Mouse (Mus musculus) spleen, adult 2 months (tissue): ENCODE results near the gene Tmem259. TPM values are rescaled to one million over a fixed set of nuclear protein-coding genes. Genes with fewer than 3 reads are reported as not detected.

ENCODE experiments used
- DNase-seq, 2 experiments: peaks; one replicate each; pipeline versions ENCODE4 v3.0.0 to v3.0.0-alpha.2; 2012 to 2021; ENCODE audit warnings: low spot score in 2 of 2, low read depth in 1 of 2
- H3K27ac ChIP-seq: fragments of 200-500 bp; 2 replicates; pipeline ENCODE4 v1.5.1; 2012; ENCODE audit warnings: low read length, inconsistent platforms; ENCODE audit not compliant: insufficient read depth
- H3K27me3 ChIP-seq: fragments of 200-500 bp; 2 replicates; pipeline ENCODE4 v1.6.1; 2012; ENCODE audit warnings: mild to moderate bottlenecking, moderate library complexity, low read length, inconsistent platforms; ENCODE audit not compliant: control insufficient read depth, insufficient read depth
- H3K36me3 ChIP-seq: fragments of 200-500 bp; 2 replicates; pipeline ENCODE4 v1.6.1; 2012; ENCODE audit warnings: mild to moderate bottlenecking, low read length, inconsistent platforms; ENCODE audit not compliant: control insufficient read depth, insufficient read depth
- H3K4me1 ChIP-seq: fragments of 200-500 bp; 2 replicates; pipeline ENCODE4 v1.6.1; 2011; ENCODE audit warnings: inconsistent platforms; ENCODE audit not compliant: control insufficient read depth, insufficient read depth, insufficient read length
- H3K4me3 ChIP-seq: fragments of 200-500 bp; 2 replicates; pipeline ENCODE4 v1.5.1; 2011; ENCODE audit warnings: mild to moderate bottlenecking, inconsistent platforms; ENCODE audit not compliant: insufficient read depth, insufficient read length; ENCODE audit errors: extremely low read depth
- CTCF ChIP-seq: fragments of 200-500 bp; IDR thresholded peaks from 2 replicates; pipeline ENCODE4 v1.5.1; 2011; ENCODE audit warnings: mild to moderate bottlenecking, inconsistent platforms; ENCODE audit not compliant: insufficient read depth, insufficient read length, insufficient replicate concordance; ENCODE audit errors: extremely low read depth
- POLR2A ChIP-seq: fragments of 200-500 bp; IDR thresholded peaks from 2 replicates; pipeline ENCODE4 v1.6.1; 2011; ENCODE audit warnings: low read depth, low read length, inconsistent platforms
- WGBS: fragments of 180-500 bp; shearing (Covaris S2); methylation state at CpG from one replicate; pipeline ENCODE4 v1.1.7; 2018; 5-methylcytosine and 5-hydroxymethylcytosine counted together
- polyA plus RNA-seq: library from polyadenylated mRNA; depleted of rRNA; stranded (reverse); fragments of >200 nt; gene quantifications from 2 replicates; pipeline ENCODE4 v1.2.3, GENCODE M21; 2012

Gene Tmem259
- polyA plus RNA-seq, 1 experiment = 266 TPM

DNA sequence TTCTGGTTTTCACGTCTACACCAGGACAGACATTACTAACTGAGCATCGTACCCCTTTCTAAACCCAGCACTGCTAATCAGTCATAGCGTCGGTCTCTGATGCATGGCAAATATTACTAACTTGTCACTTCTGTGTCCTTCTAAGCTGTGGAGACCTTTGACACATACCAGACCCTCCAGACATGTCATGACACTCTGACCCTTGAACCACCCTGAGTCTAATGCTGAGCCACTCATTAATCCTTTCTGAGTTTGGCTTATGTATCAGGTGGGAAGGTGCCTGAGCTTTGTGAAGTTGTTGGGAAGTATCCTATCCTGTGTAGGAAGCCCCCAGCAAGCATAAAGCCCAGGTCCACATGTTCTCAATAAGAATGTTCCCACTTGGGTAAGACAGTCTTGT lies 34.3 kb downstream of the Tmem259 start:
- Histone ChIP-seq H3K27ac (no peak overlapping the region), H3K4me3 (no peak overlapping the region), H3K4me1 (no peaks in the 10 kb centered on the region; the same call in 1 of the 2 replicates), H3K27me3 (no peaks in the 10 kb centered on the region), H3K36me3 (peaks cover 17% of the 10 kb centered on the region)
- DNase-seq = no peak
- TF ChIP-seq CTCF (no peak), POLR2A (no peak)
- WGBS = 93% methylated on average over 4 of the region's 4 CpGs

DNA sequence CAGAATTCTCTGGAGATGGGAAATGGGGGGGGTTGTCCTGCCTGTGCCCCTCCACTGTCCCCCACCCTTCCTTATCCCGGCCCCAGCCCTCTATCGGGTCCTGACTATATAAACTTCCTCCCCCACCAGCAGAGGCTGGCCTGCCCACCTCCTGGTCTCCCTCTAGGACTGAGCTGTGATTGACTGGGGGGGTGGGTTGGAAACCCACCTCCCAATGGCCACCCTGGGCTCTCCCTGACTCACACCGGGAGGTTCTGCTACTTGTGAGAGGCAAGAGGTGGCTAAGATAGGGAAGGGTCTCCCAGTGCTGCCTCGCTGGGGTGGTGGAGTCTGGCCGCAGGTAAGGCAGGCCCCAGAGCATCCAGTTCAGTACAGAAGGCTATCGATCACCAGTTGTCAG lies 36.6 kb downstream of the Tmem259 start:
- no peak overlapping the region for H3K27ac ChIP-seq
- TF ChIP-seq POLR2A (no peak), CTCF (no peak)
- peaks cover 13% of the 10 kb centered on the region; the same call in 1 of the 2 replicates for H3K4me1 ChIP-seq
- H3K4me3 ChIP-seq = no peak overlapping the region
- peaks cover 17% of the 10 kb centered on the region for H3K36me3 ChIP-seq
- DNase-seq = no peak
- no peaks in the 10 kb centered on the region for H3K27me3 ChIP-seq
- WGBS = 84% methylated on average over 6 of the region's 6 CpGs

DNA sequence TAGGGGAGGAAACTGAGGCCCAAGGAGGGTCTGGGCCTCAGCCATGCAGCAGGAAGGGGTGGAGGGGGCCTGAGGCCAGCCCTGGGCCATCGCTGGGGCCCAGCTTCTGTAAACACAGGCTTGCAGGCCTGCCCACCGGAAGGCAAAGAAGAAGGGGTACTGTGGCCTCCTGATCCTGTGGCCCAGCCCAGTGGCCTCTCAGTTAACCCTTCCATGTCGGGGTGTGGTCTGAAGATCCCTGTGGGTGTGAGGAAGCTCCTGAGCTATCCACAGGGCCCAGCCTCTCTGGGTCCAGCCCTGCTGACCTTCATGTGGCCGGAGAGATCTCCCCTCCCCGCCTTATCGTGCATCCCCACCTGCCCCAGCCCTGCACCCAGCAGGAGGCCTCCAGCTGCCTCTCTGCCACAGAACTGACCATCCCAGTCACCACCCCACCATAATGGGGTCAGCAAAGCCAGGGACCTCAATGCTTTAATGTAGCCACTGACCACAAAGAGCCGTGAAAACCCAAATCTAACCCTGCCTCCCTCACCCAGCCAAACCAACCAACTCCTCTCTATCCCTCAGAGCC lies 37.3 kb downstream of the Tmem259 start:
- DNase-seq = no peak
- H3K4me3 ChIP-seq = no peak overlapping the region

DNA sequence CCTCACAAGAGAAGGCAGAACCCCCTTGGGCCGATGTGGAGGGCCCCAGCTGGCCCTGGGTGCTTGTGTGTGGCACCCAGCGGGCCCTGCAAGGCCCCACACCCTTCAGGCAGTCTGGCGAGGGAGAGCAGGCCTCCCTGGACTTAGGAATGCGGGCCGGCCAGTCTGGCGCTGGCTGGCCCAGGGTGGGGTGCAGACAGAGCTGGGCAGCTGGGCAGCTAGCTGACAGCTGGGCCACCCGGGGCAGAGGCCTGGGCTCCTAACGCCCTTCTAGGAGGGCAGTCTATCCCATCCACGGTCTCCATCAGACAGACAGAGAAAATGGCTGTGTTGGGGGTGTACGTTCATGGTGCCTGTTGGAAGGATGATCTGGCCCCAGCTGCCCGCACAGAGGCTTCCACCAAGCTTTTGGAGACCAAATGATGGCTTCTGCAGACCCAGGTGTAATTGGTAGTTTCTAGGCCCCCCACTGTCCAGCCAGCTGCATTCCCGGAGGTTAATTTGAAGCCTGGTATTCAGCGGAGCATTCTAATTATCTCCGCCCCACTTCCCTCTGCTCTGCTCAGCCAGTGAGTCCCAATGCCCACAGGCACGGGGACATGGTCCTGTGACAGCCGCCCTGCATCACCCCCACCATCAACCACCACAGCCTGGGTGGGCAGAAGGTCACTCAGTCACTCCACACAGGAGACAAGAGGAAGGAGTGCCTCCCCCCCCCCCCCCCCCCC lies 38.5 kb downstream of the Tmem259 start:
- H3K36me3 ChIP-seq = peaks cover 10% of the 10 kb centered on the region
- no peak for TF ChIP-seq CTCF
- no peak for TF ChIP-seq POLR2A
- H3K4me3 ChIP-seq = no peak overlapping the region
- WGBS = 83% methylated on average over 16 of the region's 16 CpGs
- H3K27me3 ChIP-seq = no peaks in the 10 kb centered on the region
- no peak overlapping the region for H3K27ac ChIP-seq
- DNase-seq = no peak
- peaks cover 23% of the 10 kb centered on the region; the same call in 1 of the 2 replicates for H3K4me1 ChIP-seq

More for the DNA sequence above, 37.3 kb downstream of the Tmem259 start:
- 66% methylated on average over 7 of the region's 7 CpGs for WGBS
- Histone ChIP-seq H3K27me3 (no peaks in the 10 kb centered on the region), H3K27ac (no peak overlapping the region), H3K4me1 (peaks cover 14% of the 10 kb centered on the region; the same call in 1 of the 2 replicates), H3K36me3 (peaks cover 17% of the 10 kb centered on the region)
- TF ChIP-seq POLR2A = no peak
- TF ChIP-seq CTCF = no peak

DNA sequence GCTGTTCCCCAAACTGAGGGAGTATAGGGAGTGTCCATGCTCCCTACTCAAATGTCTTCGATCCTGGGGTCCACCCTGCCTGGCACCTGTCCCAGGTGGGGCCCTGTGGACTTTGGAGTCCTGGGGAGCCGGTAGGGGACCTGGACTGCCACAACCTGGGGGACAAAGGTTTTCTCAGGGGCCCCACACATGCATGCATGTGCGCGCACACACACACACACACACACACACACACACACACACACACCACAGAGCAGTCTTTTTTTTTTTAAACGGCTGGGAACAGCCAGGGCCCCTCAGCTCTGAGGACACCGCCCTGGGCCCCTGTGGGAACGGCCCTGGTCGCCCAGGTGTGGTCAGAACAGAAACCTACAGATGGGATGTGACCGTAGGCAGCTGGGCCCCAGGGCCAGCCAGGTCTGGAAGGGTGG lies 40.6 kb downstream of the Tmem259 start:
- H3K36me3 ChIP-seq = no peaks in the 10 kb centered on the region
- TF ChIP-seq CTCF (no peak), POLR2A (no peak)
- WGBS = 29% methylated on average over 9 of the region's 9 CpGs
- no peak overlapping the region for H3K27ac ChIP-seq
- DNase-seq = no peak
- H3K4me3 ChIP-seq = no peak overlapping the region
- peaks cover 42% of the 10 kb centered on the region for H3K4me1 ChIP-seq
- H3K27me3 ChIP-seq = no peaks in the 10 kb centered on the region

DNA sequence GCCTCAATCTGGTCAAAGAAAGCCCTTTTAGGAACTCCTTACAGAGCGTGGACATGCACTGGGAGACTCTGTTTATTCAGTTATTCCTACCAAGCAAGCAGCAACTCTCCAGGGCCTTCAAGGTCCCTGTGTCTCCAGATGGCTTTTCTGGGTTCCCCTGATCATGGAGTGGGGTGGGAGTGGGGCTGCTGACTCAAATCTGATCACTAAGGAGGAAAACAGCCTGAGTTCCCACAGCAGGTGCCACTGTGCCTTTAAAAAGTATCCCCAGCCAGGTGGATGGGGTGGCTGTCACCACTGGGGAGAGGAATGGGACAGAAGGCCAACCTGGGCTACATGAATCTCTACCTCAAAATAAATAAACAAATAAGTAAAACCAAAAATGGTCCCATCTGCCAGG lies 41.1 kb downstream of the Tmem259 start:
- TF ChIP-seq CTCF = no peak
- Histone ChIP-seq H3K4me1 (peaks cover 47% of the 10 kb centered on the region), H3K27ac (no peak overlapping the region; the same call in 1 of the 2 replicates), H3K36me3 (no peaks in the 10 kb centered on the region), H3K27me3 (no peaks in the 10 kb centered on the region), H3K4me3 (no peak overlapping the region)
- WGBS = 81% methylated on average over 1 of the region's 1 CpGs
- no peak for DNase-seq

DNA sequence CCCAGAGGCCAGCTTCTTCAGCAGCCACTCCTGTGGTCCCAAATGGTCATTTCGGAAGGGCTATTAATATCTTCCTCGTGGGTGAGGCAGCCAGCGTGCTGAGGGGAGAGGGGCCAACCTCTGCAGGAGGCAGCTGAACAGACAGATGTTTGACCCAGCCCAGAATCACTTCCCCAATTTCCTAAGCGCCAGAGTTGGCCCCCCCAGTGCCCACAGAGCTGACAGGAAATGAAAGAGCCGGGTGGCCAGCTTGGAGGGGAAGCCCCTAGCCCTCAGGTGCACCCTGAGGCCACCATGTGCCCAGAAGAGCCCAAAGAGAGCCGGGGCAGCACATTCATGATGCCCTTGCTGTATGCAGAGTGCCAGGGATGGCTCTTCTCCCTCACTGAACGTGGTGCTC lies 43.4 kb downstream of the Tmem259 start:
- Histone ChIP-seq H3K4me1 (peaks cover 68% of the 10 kb centered on the region), H3K27ac (peak overlapping the region; percentile 59), H3K4me3 (no peak overlapping the region; the same call in 1 of the 2 replicates), H3K36me3 (no peaks in the 10 kb centered on the region), H3K27me3 (no peaks in the 10 kb centered on the region)
- TF ChIP-seq CTCF = no peak
- TF ChIP-seq POLR2A = no peak
- 10% methylated on average over 7 of the region's 7 CpGs for WGBS
- DNase-seq = peak; percentile 77 to 89
